Mouse (Mus musculus) hindbrain, embryonic 16.5 days (tissue): ENCODE results near the gene H2-Eb1. TPM values are rescaled to one million over a fixed set of nuclear protein-coding genes. Genes with fewer than 3 reads are reported as not detected.

ENCODE experiments used
- ATAC-seq: fragments of 200-750 bp; cut with Nextera tagmentation; 2 replicates; pipeline ENCODE4 v1.8.0; 2017; ENCODE audit warnings: moderate TSS enrichment, moderate library complexity
- H3K27ac ChIP-seq: fragments of 300-500 bp; sonication (generic); 2 replicates; pipeline ENCODE4 v1.5.1; 2014; ENCODE audit warnings: low read depth, mild to moderate bottlenecking, control low read depth, low read length, moderate library complexity
- H3K27me3 ChIP-seq: fragments of 300-500 bp; sonication (generic); replicated peaks from 2 replicates; pipeline ENCODE4 v1.6.1; 2014; ENCODE audit warnings: low read length; ENCODE audit not compliant: control insufficient read depth, insufficient read depth
- H3K36me3 ChIP-seq: fragments of 300-500 bp; sonication (generic); 2 replicates; pipeline ENCODE4 v1.6.1; 2014; ENCODE audit warnings: mild to moderate bottlenecking, low read length, moderate library complexity, mixed read lengths; ENCODE audit not compliant: control insufficient read depth, insufficient read depth
- H3K4me1 ChIP-seq: fragments of 300-500 bp; sonication (generic); 2 replicates; pipeline ENCODE4 v1.6.1; 2014; ENCODE audit warnings: low read depth, low read length; ENCODE audit not compliant: control insufficient read depth, insufficient read depth
- H3K4me2 ChIP-seq: fragments of 300-500 bp; sonication (generic); 2 replicates; pipeline ENCODE4 v1.6.1; 2014; ENCODE audit warnings: mild to moderate bottlenecking, low read length, control low read depth, moderate library complexity
- H3K4me3 ChIP-seq: fragments of 300-500 bp; sonication (generic); 2 replicates; pipeline ENCODE4 v1.5.1; 2014; ENCODE audit warnings: mild to moderate bottlenecking, low read length, control low read depth, moderate library complexity
- H3K9ac ChIP-seq: fragments of 300-500 bp; sonication (generic); 2 replicates; pipeline ENCODE4 v1.6.1; 2014; ENCODE audit warnings: low read depth, mild to moderate bottlenecking, control low read depth, low read length, moderate library complexity
- H3K9me3 ChIP-seq: fragments of 300-500 bp; sonication (generic); 2 replicates; pipeline ENCODE4 v1.6.1; 2014; ENCODE audit warnings: mild to moderate bottlenecking, low read length, moderate library complexity; ENCODE audit not compliant: control insufficient read depth
- WGBS: fragments of 180-500 bp; shearing (Covaris S2); extraction: QIAGEN DNeasy Blood & Tissue Kit; methylation state at CpG from one replicate; pipeline ENCODE4 v1.1.7; 2014; 5-methylcytosine and 5-hydroxymethylcytosine counted together
- polyA plus RNA-seq: library from polyadenylated mRNA; unstranded; fragments of >200 nt; fragmentation: Nextera tagmentation; extraction: Ambion mirVana; gene quantifications from 2 replicates; pipeline ENCODE4 v1.2.1, GENCODE M21; 2015

H2-Eb1 gene
- polyA plus RNA-seq: 3.5 and 4.3 TPM in 2 replicates

- no peak within 1 kb of the TSS for H3K4me2 ChIP-seq
- H3K27ac ChIP-seq: no peak within 1 kb of the TSS
- peak; percentile 91 for ATAC-seq
- H3K27me3 ChIP-seq: no peaks in the 10 kb centered on the region
- no peaks in the 10 kb centered on the region for H3K36me3 ChIP-seq
- H3K4me1 ChIP-seq: 0 out of 2 replicates have a peak, but pooled peaks cover 2% of the 10 kb centered on the region
- no peak within 1 kb of the TSS for H3K4me3 ChIP-seq
- H3K9ac ChIP-seq: no peak within 1 kb of the TSS
- no peaks in the 10 kb centered on the region for H3K9me3 ChIP-seq
Observed at GRCm38 (mm10) chr17:34305380-34306030, at the start of gene H2-Eb1. Gene H2-Eb1 (plus strand): TSS chr17:34305867.

GRCm38 (mm10) chr17:34256501-34256900 lies 49.2 kb upstream of the H2-Eb1 start:
- Histone ChIP-seq H3K4me1 (no peaks in the 10 kb centered on the region), H3K36me3 (no peaks in the 10 kb centered on the region), H3K4me3 (no peak overlapping the region), H3K4me2 (no peak overlapping the region), H3K9me3 (no peaks in the 10 kb centered on the region), H3K9ac (no peak overlapping the region), H3K27me3 (no peaks in the 10 kb centered on the region), H3K27ac (no peak overlapping the region)
- 82% methylated on average over 5 of the region's 5 CpGs for WGBS
- ATAC-seq: no peak

GRCm38 (mm10) chr17:34257594-34258375 lies 47.9 kb upstream of the H2-Eb1 start, which contains the start of gene H2-Ab1:
Gene H2-Ab1 (plus strand): TSS chr17:34257689.
- no peaks in the 10 kb centered on the region for H3K4me1 ChIP-seq
- no peak within 1 kb of the TSS for H3K4me3 ChIP-seq
- no peak within 1 kb of the TSS for H3K27ac ChIP-seq
- no peak within 1 kb of the TSS for H3K4me2 ChIP-seq
- no peak within 1 kb of the TSS for H3K9ac ChIP-seq
- WGBS: 74% methylated on average over 11 of the region's 11 CpGs
- no peaks in the 10 kb centered on the region for H3K27me3 ChIP-seq
- H3K36me3 ChIP-seq: no peaks in the 10 kb centered on the region
- H3K9me3 ChIP-seq: no peaks in the 10 kb centered on the region
- no peak for ATAC-seq

GRCm38 (mm10) chr17:34260551-34260950 lies 45.1 kb upstream of the H2-Eb1 start:
- no peak for ATAC-seq
- Histone ChIP-seq H3K9ac (no peak overlapping the region), H3K4me1 (peaks cover 10% of the 10 kb centered on the region), H3K4me3 (no peak overlapping the region), H3K27me3 (no peaks in the 10 kb centered on the region), H3K9me3 (no peaks in the 10 kb centered on the region), H3K27ac (no peak overlapping the region), H3K36me3 (no peaks in the 10 kb centered on the region), H3K4me2 (no peak overlapping the region)
- 73% methylated on average over 5 of the region's 5 CpGs for WGBS

- H3K4me2 ChIP-seq: no peak overlapping the region
- WGBS: 22% methylated on average over 4 of the region's 4 CpGs
- no peak overlapping the region for H3K4me3 ChIP-seq
- H3K36me3 ChIP-seq: no peaks in the 10 kb centered on the region
- H3K4me1 ChIP-seq: peaks cover 10% of the 10 kb centered on the region
- no peaks in the 10 kb centered on the region for H3K27me3 ChIP-seq
- no peak overlapping the region for H3K27ac ChIP-seq
- H3K9ac ChIP-seq: no peak overlapping the region
- peak; percentile 72 for ATAC-seq
- H3K9me3 ChIP-seq: no peaks in the 10 kb centered on the region
Observed at GRCm38 (mm10) chr17:34261502-34261901, 44.2 kb upstream of the H2-Eb1 start.

- no peaks in the 10 kb centered on the region for H3K36me3 ChIP-seq
- peaks cover 10% of the 10 kb centered on the region for H3K4me1 ChIP-seq
- H3K9ac ChIP-seq: peak overlapping the region; percentile 36; the same call in 1 of the 2 replicates
- H3K9me3 ChIP-seq: no peaks in the 10 kb centered on the region
- 0% methylated on average over 8 of the region's 8 CpGs for WGBS
- peak; percentile 83 for ATAC-seq
- H3K4me3 ChIP-seq: peak overlapping the region; percentile 45
- no peak overlapping the region for H3K27ac ChIP-seq
- H3K27me3 ChIP-seq: no peaks in the 10 kb centered on the region
- H3K4me2 ChIP-seq: peak overlapping the region; percentile 95
Observed at GRCm38 (mm10) chr17:34263068-34263467, 42.6 kb upstream of the H2-Eb1 start.

GRCm38 (mm10) chr17:34263811-34264371 lies 41.8 kb upstream of the H2-Eb1 start:
- H3K4me3 ChIP-seq: peak overlapping the region; percentile 53
- ATAC-seq: no peak
- 4% methylated on average over 14 of the region's 14 CpGs for WGBS

GRCm38 (mm10) chr17:34264452-34265351 lies 41.0 kb upstream of the H2-Eb1 start:
- H3K4me1 ChIP-seq: peaks cover 10% of the 10 kb centered on the region
- H3K4me2 ChIP-seq: peak overlapping the region; percentile 95

More at GRCm38 (mm10) chr17:34263811-34264371, 41.8 kb upstream of the H2-Eb1 start:
- H3K9ac ChIP-seq: no peak overlapping the region
- H3K27me3 ChIP-seq: no peaks in the 10 kb centered on the region
- no peak overlapping the region for H3K27ac ChIP-seq
- peak overlapping the region; percentile 95 for H3K4me2 ChIP-seq
- H3K36me3 ChIP-seq: no peaks in the 10 kb centered on the region
- no peaks in the 10 kb centered on the region for H3K9me3 ChIP-seq
- peaks cover 10% of the 10 kb centered on the region for H3K4me1 ChIP-seq

More at GRCm38 (mm10) chr17:34264452-34265351, 41.0 kb upstream of the H2-Eb1 start:
- Histone ChIP-seq H3K36me3 (no peaks in the 10 kb centered on the region), H3K4me3 (peak overlapping the region; percentile 53), H3K27me3 (no peaks in the 10 kb centered on the region), H3K9ac (peak overlapping the region; percentile 58), H3K27ac (no peak overlapping the region), H3K9me3 (no peaks in the 10 kb centered on the region)
- 2% methylated on average over 78 of the region's 93 CpGs for WGBS
- ATAC-seq: no peak
